Mouse (Mus musculus): Measurements from ENCODE around the gene Gsdma3.

- TF ChIP-seq TBP (IDR thresholded peaks at IDR 0.05; ENCODE audit: low read depth, low read length) = no peak
- no peak for TF ChIP-seq MEF2A (IDR thresholded peaks at IDR 0.05; ENCODE audit: extremely low read depth, insufficient replicate concordance, low read depth, low read length, poor library complexity, severe bottlenecking)
- no peak for TF ChIP-seq USF1 (IDR thresholded peaks at IDR 0.05; ENCODE audit: low read depth, low read length)
- no peak for TF ChIP-seq ZMIZ1 (IDR thresholded peaks at IDR 0.05; ENCODE audit: low read depth, low read length)
- TF ChIP-seq CTCF (IDR thresholded peaks at IDR 0.05 in 2 of 3, conservative IDR thresholded peaks at IDR 0.05 in 1 of 3; ENCODE audit: control insufficient read depth in 1 of 3, insufficient read depth in 1 of 3, low read depth in 2 of 3, low read length in 3 of 3, poor library complexity in 1 of 3, severe bottlenecking in 1 of 3) = no peak
- TF ChIP-seq CHD2 (IDR thresholded peaks at IDR 0.05; ENCODE audit: low read length) = no peak
- TF ChIP-seq SIN3A (IDR thresholded peaks at IDR 0.05; ENCODE audit: low read length) = no peak
These were observed 5.4 kb upstream of the Gsdma3 start for GRCm38 (mm10) chr11:98620791-98621190.

All from MEL (cell line).